Mouse (Mus musculus): ENCODE data around the gene Anapc2. TPM values are rescaled to one million over a fixed set of nuclear protein-coding genes. Genes with fewer than 3 reads are reported as not detected.
A peak's percentile ranks its signal among the peaks of the same experiment; 100 is the strongest.

Gene Anapc2
- total and polyA plus RNA-seq, 3 experiments, result 9.8 to 67.0 TPM; not detected in 1

GRCm38 (mm10) chr2:25332286-25333160 lies 60.2 kb downstream of the Anapc2 start, which contains the start of gene Man1b1:
Man1b1 (plus strand) TSS chr2:25332338.
- peak; percentile 100 for DNase-seq (ENCODE audit: low read depth, low spot score)
- H3K9ac ChIP-seq (ENCODE audit: control insufficient read depth, low read depth, low read length, poor library complexity, severe bottlenecking), result peak within 1 kb of the TSS; percentile 90
- peak within 1 kb of the TSS; percentile 78 to 92 for H3K4me3 ChIP-seq (ENCODE audit: control insufficient read depth in 1 of 2, insufficient read depth in 1 of 2, low read depth in 2 of 2, low read length in 2 of 2)
- peaks cover 22% of the 10 kb centered on the region for H3K79me2 ChIP-seq (ENCODE audit: control insufficient read depth, insufficient read depth, low read length, poor library complexity)
- no peaks in the 10 kb centered on the region for H3K27me3 ChIP-seq (ENCODE audit: control insufficient read depth in 1 of 2, insufficient read depth in 2 of 2, low read length in 2 of 2)
- H3K36me3 ChIP-seq (ENCODE audit: control insufficient read depth in 1 of 2, insufficient read depth in 2 of 2, low read length in 2 of 2), result peaks cover 1 to 15% of the 10 kb centered on the region in 2 experiments
- H3K4me1 ChIP-seq (ENCODE audit: control insufficient read depth in 1 of 2, insufficient read depth in 2 of 2, low read length in 2 of 2), result peaks cover 3 to 15% of the 10 kb centered on the region in 2 experiments; a peak in 3 of 4 replicates
- peak within 1 kb of the TSS; percentile 84 for H3K27ac ChIP-seq (ENCODE audit: control insufficient read depth, low read depth, low read length)
- no peaks in the 10 kb centered on the region for H3K9me3 ChIP-seq (replicated peaks; ENCODE audit: insufficient read depth, low read length)
- TF ChIP-seq ZNF384 (IDR thresholded peaks at IDR 0.05; ENCODE audit: low read depth, low read length) (no peak), USF2 (IDR thresholded peaks at IDR 0.05; ENCODE audit: borderline replicate concordance in 1 of 2, insufficient read depth in 1 of 2, low read depth in 1 of 2, low read length in 2 of 2) (no peak), TBP (IDR thresholded peaks at IDR 0.05; ENCODE audit: low read depth, low read length) (peak; percentile 53; the same call in 1 of the 2 replicates), E2F4 (IDR thresholded peaks at IDR 0.05; ENCODE audit: borderline replicate concordance, low read depth, low read length) (peak; percentile 71; the same call in 1 of the 2 replicates), ZC3H11A (IDR thresholded peaks at IDR 0.05; ENCODE audit: low read depth, low read length) (no peak), HCFC1 (IDR thresholded peaks at IDR 0.05; ENCODE audit: low read depth, low read length) (peak; percentile 97), MAX (IDR thresholded peaks at IDR 0.05; ENCODE audit: low read length) (no peak; the same call in 1 of the 2 replicates), ZKSCAN1 (IDR thresholded peaks at IDR 0.05; ENCODE audit: low read depth, low read length) (no peak), MAFK (IDR thresholded peaks at IDR 0.05; ENCODE audit: borderline replicate concordance, low read depth, low read length) (no peak), USF1 (IDR thresholded peaks at IDR 0.05; ENCODE audit: low read depth, low read length) (peak; percentile 70), SIN3A (IDR thresholded peaks at IDR 0.05; ENCODE audit: low read length) (peak; percentile 98), GABPA (IDR thresholded peaks at IDR 0.05; ENCODE audit: low read depth, low read length) (peak; percentile 86; the same call in 1 of the 2 replicates), TAL1 (IDR thresholded peaks at IDR 0.05; ENCODE audit: low read length) (no peak), SMC3 (IDR thresholded peaks at IDR 0.05; ENCODE audit: low read depth, low read length) (no peak), BHLHE40 (IDR thresholded peaks at IDR 0.05; ENCODE audit: borderline replicate concordance, low read depth, low read length) (no peak), MYC (IDR thresholded peaks at IDR 0.05; ENCODE audit: low read depth, low read length) (peak; percentile 55; the same call in 1 of the 2 replicates), POLR2A (IDR thresholded peaks at IDR 0.05; ENCODE audit: control insufficient read depth in 1 of 2, insufficient read depth in 1 of 2, low read depth in 1 of 2, low read length in 2 of 2, poor library complexity in 1 of 2) (peak; percentile 86), GATA1 (IDR thresholded peaks at IDR 0.05; ENCODE audit: low read depth, low read length) (peak; percentile 95), MYB (IDR thresholded peaks at IDR 0.05; ENCODE audit: low read depth, low read length) (peak; percentile 75), JUND (IDR thresholded peaks at IDR 0.05; ENCODE audit: low read depth, low read length) (no peak), MXI1 (IDR thresholded peaks at IDR 0.05; ENCODE audit: low read depth, low read length) (peak; percentile 85), RCOR1 (IDR thresholded peaks at IDR 0.05; ENCODE audit: low read depth, low read length) (no peak), KAT2A (conservative IDR thresholded peaks at IDR 0.05; ENCODE audit: low read depth, low read length) (peak; percentile 84), ZMIZ1 (IDR thresholded peaks at IDR 0.05; ENCODE audit: low read depth, low read length) (peak; percentile 3; the same call in 1 of the 2 replicates), UBTF (IDR thresholded peaks at IDR 0.05; ENCODE audit: borderline replicate concordance, insufficient read depth, low read depth, low read length) (no peak), ETS1 (IDR thresholded peaks at IDR 0.05; ENCODE audit: low read depth, low read length) (peak; percentile 74; the same call in 1 of the 2 replicates), TCF12 (IDR thresholded peaks at IDR 0.05; ENCODE audit: low read depth, low read length) (peak; percentile 66; the same call in 1 of the 2 replicates), CTCF (IDR thresholded peaks at IDR 0.05 in 2 of 3, conservative IDR thresholded peaks at IDR 0.05 in 1 of 3; ENCODE audit: control insufficient read depth in 1 of 3, insufficient read depth in 1 of 3, low read depth in 2 of 3, low read length in 3 of 3, poor library complexity in 1 of 3, severe bottlenecking in 1 of 3) (no peak), ELF1 (IDR thresholded peaks at IDR 0.05; ENCODE audit: low read depth, low read length) (peak; percentile 92), CHD1 (IDR thresholded peaks at IDR 0.05; ENCODE audit: low read depth, low read length) (no peak), MAZ (IDR thresholded peaks at IDR 0.05; ENCODE audit: low read depth, low read length) (no peak; the same call in 1 of the 2 replicates), RAD21 (IDR thresholded peaks at IDR 0.05; ENCODE audit: low read depth, low read length) (no peak), POLR2AphosphoS2 (IDR thresholded peaks at IDR 0.05; ENCODE audit: low read length) (peak; percentile 46; the same call in 1 of the 2 replicates), POLR2AphosphoS5 (IDR thresholded peaks at IDR 0.05; ENCODE audit: borderline replicate concordance, low read depth, low read length) (peak; percentile 80; the same call in 1 of the 2 replicates), MEF2A (IDR thresholded peaks at IDR 0.05; ENCODE audit: extremely low read depth, insufficient replicate concordance, low read depth, low read length, poor library complexity, severe bottlenecking) (no peak)
